Mouse (Mus musculus) limb, embryonic 14.5 days (tissue): ENCODE results near the gene Glycam1. TPM values are rescaled to one million over a fixed set of nuclear protein-coding genes. Genes with fewer than 3 reads are reported as not detected.
A peak's percentile ranks its signal among the peaks of the same experiment; 100 is the strongest.

Experiments used
- ATAC-seq: fragments of 200-750 bp; cut with Nextera tagmentation; 2 replicates; pipeline ENCODE4 v1.8.0; 2017; ENCODE audit warnings: low read depth, moderate number of reproducible peaks, moderate TSS enrichment; ENCODE audit not compliant: low FRiP score
- DNase-seq: peaks from one replicate; pipeline ENCODE4 v3.0.0-alpha.2; 2015; ENCODE audit warnings: low spot score
- H3K27ac ChIP-seq: fragments of 300-500 bp; sonication (generic); replicated peaks from 2 replicates; pipeline ENCODE4 v1.5.1; 2014; ENCODE audit warnings: low read depth, mild to moderate bottlenecking, low read length, moderate library complexity, mixed read lengths
- H3K27me3 ChIP-seq: fragments of 300-500 bp; sonication (generic); 2 replicates; pipeline ENCODE4 v1.6.1; 2014; ENCODE audit warnings: low read length, mixed read lengths; ENCODE audit not compliant: control insufficient read depth, insufficient read depth
- H3K36me3 ChIP-seq: fragments of 300-500 bp; sonication (generic); 2 replicates; pipeline ENCODE4 v1.6.1; 2014; ENCODE audit warnings: mild to moderate bottlenecking, low read length, moderate library complexity, mixed read lengths; ENCODE audit not compliant: control insufficient read depth, insufficient read depth
- H3K4me1 ChIP-seq: fragments of 300-500 bp; sonication (generic); 2 replicates; pipeline ENCODE4 v1.6.1; 2014; ENCODE audit warnings: antibody characterized with exemption, low read length, mixed read lengths; ENCODE audit not compliant: control insufficient read depth, insufficient read depth
- H3K4me2 ChIP-seq: fragments of 300-500 bp; sonication (generic); replicated peaks from 2 replicates; pipeline ENCODE4 v1.6.1; 2014; ENCODE audit warnings: low read depth, mild to moderate bottlenecking, low read length, moderate library complexity; ENCODE audit not compliant: severe bottlenecking
- H3K4me3 ChIP-seq: fragments of 300-500 bp; sonication (generic); replicated peaks from 2 replicates; pipeline ENCODE4 v1.5.1; 2014; ENCODE audit warnings: low read length
- H3K9ac ChIP-seq: fragments of 300-500 bp; sonication (generic); 2 replicates; pipeline ENCODE4 v1.6.1; 2014; ENCODE audit warnings: mild to moderate bottlenecking, low read depth, low read length, moderate library complexity; ENCODE audit not compliant: severe bottlenecking
- H3K9me3 ChIP-seq: fragments of 300-500 bp; sonication (generic); 2 replicates; pipeline ENCODE4 v1.6.1; 2016; ENCODE audit warnings: low read length; ENCODE audit not compliant: control insufficient read depth
- POLR2A ChIP-seq: fragments of 200-500 bp; IDR thresholded peaks from 2 replicates; pipeline ENCODE4 v1.8.0; 2012; ENCODE audit warnings: inconsistent platforms, mild to moderate bottlenecking, moderate library complexity, borderline replicate concordance; ENCODE audit not compliant: insufficient read depth, insufficient read length; ENCODE audit errors: extremely low read depth
- WGBS: fragments of 180-500 bp; shearing (Covaris S2); extraction: QIAGEN DNeasy Blood & Tissue Kit; methylation state at CpG from one replicate; pipeline ENCODE4 v1.1.7; 2014; 5-methylcytosine and 5-hydroxymethylcytosine counted together
- polyA plus RNA-seq, 2 experiments: library from polyadenylated mRNA; depleted of rRNA in 1 of 2; stranded (reverse) in 1 of 2; unstranded in 1 of 2; fragments of >200 nt; fragmentation: Nextera tagmentation in 1 of 2; extraction: Ambion mirVana in 1 of 2; gene quantifications; 2 replicates each; pipeline versions ENCODE4 v1.2.1 to v1.2.3; 2012 to 2014

The Glycam1 gene
- polyA plus RNA-seq, 2 experiments = not detected

- DNase-seq (no peak), ATAC-seq (no peak)
- no peaks in the 10 kb centered on the region for H3K9me3 ChIP-seq
- no peak overlapping the region for H3K9ac ChIP-seq
- H3K27ac ChIP-seq = no peak overlapping the region
- no peaks in the 10 kb centered on the region for H3K36me3 ChIP-seq
- TF ChIP-seq POLR2A = no peak
- peaks cover 6% of the 10 kb centered on the region for H3K4me1 ChIP-seq
- peaks cover 8% of the 10 kb centered on the region for H3K27me3 ChIP-seq
- no peak overlapping the region for H3K4me3 ChIP-seq
- no peak overlapping the region for H3K4me2 ChIP-seq
- 82% methylated on average over 7 of the region's 7 CpGs for WGBS
Observed at GRCm38 (mm10) chr15:103534054-103534620, 30.7 kb downstream of the Glycam1 start.

GRCm38 (mm10) chr15:103530372-103530771 lies 34.5 kb downstream of the Glycam1 start:
- Histone ChIP-seq H3K27me3 (no peaks in the 10 kb centered on the region; the same call in 1 of the 2 replicates), H3K9me3 (no peaks in the 10 kb centered on the region), H3K36me3 (no peaks in the 10 kb centered on the region), H3K27ac (no peak overlapping the region), H3K4me1 (no peaks in the 10 kb centered on the region), H3K4me3 (no peak overlapping the region), H3K4me2 (no peak overlapping the region), H3K9ac (no peak overlapping the region)
- DNase-seq (peak; percentile 57), ATAC-seq (peak; percentile 56; the same call in 1 of the 2 replicates)
- 10% methylated on average over 5 of the region's 5 CpGs for WGBS
- TF ChIP-seq POLR2A = no peak

GRCm38 (mm10) chr15:103523156-103523555 lies 41.7 kb downstream of the Glycam1 start:
- ATAC-seq = no peak
- WGBS = 56% methylated on average over 3 of the region's 3 CpGs

GRCm38 (mm10) chr15:103522458-103523099 lies 42.3 kb downstream of the Glycam1 start:
- H3K27ac ChIP-seq = no peak overlapping the region
- no peak overlapping the region for H3K4me2 ChIP-seq
- no peak overlapping the region for H3K4me3 ChIP-seq
- H3K4me1 ChIP-seq = peaks cover 12% of the 10 kb centered on the region
- no peaks in the 10 kb centered on the region for H3K27me3 ChIP-seq
- H3K9me3 ChIP-seq = no peaks in the 10 kb centered on the region
- no peaks in the 10 kb centered on the region for H3K36me3 ChIP-seq
- DNase-seq (no peak), ATAC-seq (no peak)
- 64% methylated on average over 3 of the region's 3 CpGs for WGBS
- no peak for TF ChIP-seq POLR2A
- H3K9ac ChIP-seq = no peak overlapping the region

More at GRCm38 (mm10) chr15:103523156-103523555, 41.7 kb downstream of the Glycam1 start:
- no peak overlapping the region for H3K4me2 ChIP-seq
- no peak for TF ChIP-seq POLR2A
- no peaks in the 10 kb centered on the region for H3K36me3 ChIP-seq
- H3K4me3 ChIP-seq = no peak overlapping the region
- no peak overlapping the region for H3K27ac ChIP-seq
- no peak for DNase-seq
- peaks cover 12% of the 10 kb centered on the region for H3K4me1 ChIP-seq
- no peaks in the 10 kb centered on the region for H3K9me3 ChIP-seq
- H3K9ac ChIP-seq = no peak overlapping the region
- H3K27me3 ChIP-seq = no peaks in the 10 kb centered on the region

DNA sequence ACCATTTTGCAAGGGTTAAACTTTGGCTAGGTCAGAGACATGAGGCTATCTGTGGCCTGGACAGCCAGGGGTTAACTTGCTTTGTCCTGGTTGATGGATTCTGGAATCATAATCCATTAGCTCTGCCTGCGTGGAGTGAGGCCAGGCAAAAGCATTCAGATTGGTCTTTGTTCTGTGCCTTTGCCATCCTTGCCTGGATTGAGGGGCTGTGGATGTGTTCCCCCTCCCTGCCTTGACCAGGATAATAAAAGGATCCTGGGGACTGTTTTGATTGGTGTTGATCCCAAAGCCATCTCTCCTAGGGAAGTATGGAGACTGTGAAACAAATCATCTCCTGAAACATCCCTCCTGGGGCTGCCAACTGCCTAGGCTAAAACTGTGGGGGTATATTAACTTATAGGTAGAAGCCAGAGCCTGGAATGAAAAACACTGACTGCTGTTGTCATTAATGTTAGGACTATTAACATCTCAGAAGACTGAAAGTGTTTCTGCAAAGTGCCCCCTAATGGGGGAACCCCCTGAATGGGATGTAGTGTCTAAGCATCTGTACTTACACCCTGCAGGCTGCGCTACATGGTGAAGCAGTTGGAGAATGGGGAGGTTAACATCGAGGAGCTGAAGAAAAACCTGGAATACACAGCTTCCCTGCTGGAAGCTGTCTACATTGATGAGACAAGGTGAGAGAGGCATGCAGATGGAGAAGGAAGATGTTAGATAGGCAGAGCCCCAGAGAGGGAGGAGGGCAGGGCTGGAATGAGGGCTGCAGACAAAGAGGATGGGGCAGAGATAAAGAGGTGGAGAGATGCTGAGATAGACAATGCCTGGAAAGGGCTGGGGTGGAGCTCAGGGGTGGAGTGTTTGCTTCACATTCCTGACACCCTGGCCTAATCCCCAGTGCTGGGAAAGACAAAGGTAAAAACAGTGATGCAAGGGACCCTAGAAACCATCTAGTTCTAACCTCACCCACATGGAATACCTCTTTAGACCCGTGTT lies 45.2 kb downstream of the Glycam1 start:
- no peak overlapping the region for H3K27ac ChIP-seq
- H3K4me3 ChIP-seq = no peak overlapping the region
- DNase-seq = no peak
- H3K9ac ChIP-seq = no peak overlapping the region
- H3K36me3 ChIP-seq = no peaks in the 10 kb centered on the region
- 42% methylated on average over 4 of the region's 4 CpGs for WGBS
- no peak for ATAC-seq
- no peaks in the 10 kb centered on the region for H3K27me3 ChIP-seq
- H3K9me3 ChIP-seq = no peaks in the 10 kb centered on the region
- TF ChIP-seq POLR2A = no peak
- no peak overlapping the region for H3K4me2 ChIP-seq
- H3K4me1 ChIP-seq = peaks cover 12% of the 10 kb centered on the region
